ENCODE assay signal across 30 mouse cellular contexts in the genomic region with DNA sequence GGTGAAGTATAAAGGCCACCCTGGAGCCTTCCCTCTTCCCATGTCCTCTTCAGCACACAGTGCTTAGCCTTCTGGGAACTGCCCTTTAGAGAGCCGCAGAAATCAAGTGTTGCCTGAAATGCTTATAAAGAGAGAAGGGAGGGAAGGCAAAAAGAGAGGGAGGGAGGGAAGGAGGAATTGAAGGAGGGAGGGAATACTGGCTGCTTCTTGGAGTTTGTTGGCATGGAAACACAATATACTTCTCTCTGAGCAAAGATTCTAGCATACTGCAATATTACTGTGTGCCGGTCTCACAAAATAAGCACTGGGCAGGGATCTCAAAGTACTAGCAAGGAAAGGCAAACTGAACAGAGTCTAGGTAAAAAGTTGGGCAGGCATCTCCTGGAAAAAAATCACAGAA.
A peak's percentile ranks its signal among the peaks of the same experiment; 100 is the strongest.
DNase-seq lines count a peak whose midpoint lies in the region; ATAC-seq lines count a peak whose summit lies in the region.
"Had no signal": no experiment of that assay in that cellular context is flagged by ENCODE, and none has a peak within 500 bp of the region (broad histone marks: within the 10 kb centered on the region; RNA-seq: fewer than 3 reads in every experiment).

No protein-coding gene starts in this region.

- 91% methylated on average over 2 of the region's 2 CpGs for WGBS in forebrain, embryonic 14.5 days
- WGBS in forebrain, embryonic 11.5 days, result 93% methylated on average over 2 of the region's 2 CpGs
- WGBS in hindbrain, embryonic 16.5 days, result 64% methylated on average over 2 of the region's 2 CpGs
- 85% methylated on average over 2 of the region's 2 CpGs for WGBS in hindbrain, embryonic 11.5 days
- 64% methylated on average over 2 of the region's 2 CpGs for WGBS in neural tube, embryonic 15.5 days

- H3K27me3 ChIP-seq in forebrain, embryonic 14.5 days (replicated peaks; ENCODE audit: control insufficient read depth, insufficient read depth, low read length), result no peaks in the 10 kb centered on the region
- H3K27me3 ChIP-seq in forebrain, embryonic 11.5 days (ENCODE audit: control insufficient read depth, insufficient read depth, low read length), result no peaks in the 10 kb centered on the region
- H3K27me3 ChIP-seq in hindbrain, embryonic 16.5 days (replicated peaks; ENCODE audit: control insufficient read depth, insufficient read depth, low read length), result no peaks in the 10 kb centered on the region
- H3K27me3 ChIP-seq in hindbrain, embryonic 11.5 days (ENCODE audit: control insufficient read depth, insufficient read depth, low read length), result no peaks in the 10 kb centered on the region
- no peaks in the 10 kb centered on the region for H3K27me3 ChIP-seq in neural tube, embryonic 15.5 days (replicated peaks)
- H3K27me3 ChIP-seq: CH12.LX; embryonic facial prominence, embryonic 13.5 days; hindbrain, embryonic 15.5 days; intestine, embryonic 15.5 days; limb, embryonic 13.5 days; lung, embryonic 15.5 days; midbrain, embryonic 12.5 days; neural tube, embryonic 13.5 days; stomach, embryonic 15.5 days had no signal

- no peak for ATAC-seq in forebrain, embryonic 14.5 days
- ATAC-seq in forebrain, embryonic 11.5 days (replicated peaks; ENCODE audit: low FRiP score), result no peak
- ATAC-seq in hindbrain, embryonic 16.5 days, result peak; percentile 64; the same call in 1 of the 2 replicates
- ATAC-seq in hindbrain, embryonic 11.5 days (ENCODE audit: low FRiP score), result no peak
- peak; percentile 75; the same call in 1 of the 2 replicates for ATAC-seq in neural tube, embryonic 15.5 days (ENCODE audit: low FRiP score)
- ATAC-seq: activated CD4-positive, CD25-positive, alpha-beta regulatory T cell, adult 4 months; intestine, embryonic 15.5 days had no signal

- peak; percentile 19 for DNase-seq in forebrain, embryonic 14.5 days (ENCODE audit: low spot score)
- DNase-seq in forebrain, embryonic 11.5 days (ENCODE audit: low spot score), result no peak
- no peak for DNase-seq in hindbrain, embryonic 11.5 days (ENCODE audit: low spot score)
- no peak for DNase-seq in neural tube, embryonic 10.5 days (ENCODE audit: extremely low spot score, low spot score)
- no peak for DNase-seq in adrenal gland, adult (ENCODE audit: inconsistent age in 2 of 2, low spot score in 1 of 2)
- DNase-seq: adrenal gland, adult 8-10 months; cerebellum, adult 11-12 months; cerebellum, postnatal 10 days; gastrocnemius, postnatal 36 days; heart, adult 18-20 months; heart, postnatal 4 days; kidney, adult 2 months; kidney, postnatal 36 days; right cerebral cortex, postnatal 25 days; thymus, postnatal 14 days had no signal

- no peak overlapping the region for H3K9ac ChIP-seq in forebrain, embryonic 14.5 days (ENCODE audit: low read length)
- H3K9ac ChIP-seq in forebrain, embryonic 11.5 days (ENCODE audit: low read length), result no peak overlapping the region
- H3K9ac ChIP-seq in hindbrain, embryonic 16.5 days (ENCODE audit: low read depth, low read length), result no peak overlapping the region
- no peak overlapping the region for H3K9ac ChIP-seq in hindbrain, embryonic 11.5 days (ENCODE audit: low read depth, low read length)
- H3K9ac ChIP-seq in neural tube, embryonic 15.5 days (replicated peaks), result no peak overlapping the region
- H3K9ac ChIP-seq: embryonic facial prominence, embryonic 13.5 days; hindbrain, embryonic 15.5 days; intestine, embryonic 15.5 days; limb, embryonic 13.5 days; lung, embryonic 15.5 days; midbrain, embryonic 12.5 days; neural tube, embryonic 13.5 days; stomach, embryonic 15.5 days had no signal

- H3K4me2 ChIP-seq in forebrain, embryonic 14.5 days (ENCODE audit: low read length), result no peak overlapping the region
- no peak overlapping the region for H3K4me2 ChIP-seq in forebrain, embryonic 11.5 days (ENCODE audit: low read depth, low read length, severe bottlenecking)
- H3K4me2 ChIP-seq in hindbrain, embryonic 16.5 days (ENCODE audit: low read length), result no peak overlapping the region
- no peak overlapping the region for H3K4me2 ChIP-seq in hindbrain, embryonic 11.5 days (replicated peaks; ENCODE audit: low read depth, low read length)
- H3K4me2 ChIP-seq in neural tube, embryonic 15.5 days, result no peak overlapping the region
- H3K4me2 ChIP-seq: embryonic facial prominence, embryonic 13.5 days; heart, embryonic 11.5 days; hindbrain, embryonic 15.5 days; intestine, embryonic 15.5 days; limb, embryonic 13.5 days; liver, embryonic 11.5 days; lung, embryonic 15.5 days; midbrain, embryonic 12.5 days; neural tube, embryonic 13.5 days; stomach, embryonic 15.5 days had no signal

- H3K4me1 ChIP-seq in forebrain, embryonic 14.5 days (ENCODE audit: control insufficient read depth, insufficient read depth, low read length), result no peaks in the 10 kb centered on the region
- H3K4me1 ChIP-seq in forebrain, embryonic 11.5 days (replicated peaks; ENCODE audit: control insufficient read depth, insufficient read depth, low read length), result no peaks in the 10 kb centered on the region
- no peaks in the 10 kb centered on the region for H3K4me1 ChIP-seq in hindbrain, embryonic 16.5 days (ENCODE audit: control insufficient read depth, insufficient read depth, low read depth, low read length)
- H3K4me1 ChIP-seq in hindbrain, embryonic 11.5 days (replicated peaks; ENCODE audit: control insufficient read depth, insufficient read depth, low read length), result no peaks in the 10 kb centered on the region
- H3K4me1 ChIP-seq in neural tube, embryonic 15.5 days, result no peaks in the 10 kb centered on the region
- H3K4me1 ChIP-seq: embryonic facial prominence, embryonic 13.5 days; hindbrain, embryonic 15.5 days; intestine, embryonic 15.5 days; limb, embryonic 13.5 days; lung, embryonic 15.5 days; neural tube, embryonic 13.5 days; stomach, embryonic 15.5 days had no signal

- no peak overlapping the region for H3K4me3 ChIP-seq in forebrain, embryonic 14.5 days (ENCODE audit: low read depth, low read length)
- no peak overlapping the region for H3K4me3 ChIP-seq in forebrain, embryonic 11.5 days (ENCODE audit: low read depth, low read length)
- no peak overlapping the region for H3K4me3 ChIP-seq in hindbrain, embryonic 16.5 days (ENCODE audit: low read length)
- H3K4me3 ChIP-seq in hindbrain, embryonic 11.5 days (ENCODE audit: low read depth, low read length), result no peak overlapping the region
- no peak overlapping the region for H3K4me3 ChIP-seq in neural tube, embryonic 15.5 days (replicated peaks)
- H3K4me3 ChIP-seq: embryonic facial prominence, embryonic 13.5 days; hindbrain, embryonic 15.5 days; intestine, embryonic 15.5 days; limb, embryonic 13.5 days; lung, embryonic 15.5 days; midbrain, embryonic 12.5 days; myocyte; neural tube, embryonic 13.5 days; stomach, embryonic 15.5 days had no signal

- H3K9me3 ChIP-seq in forebrain, embryonic 14.5 days (replicated peaks; ENCODE audit: control insufficient read depth, low read length), result no peaks in the 10 kb centered on the region
- H3K9me3 ChIP-seq in forebrain, embryonic 11.5 days (ENCODE audit: control insufficient read depth, low read length), result no peaks in the 10 kb centered on the region
- no peaks in the 10 kb centered on the region for H3K9me3 ChIP-seq in hindbrain, embryonic 16.5 days (ENCODE audit: control insufficient read depth, low read length)
- no peaks in the 10 kb centered on the region for H3K9me3 ChIP-seq in hindbrain, embryonic 11.5 days (ENCODE audit: control insufficient read depth, low read length)
- H3K9me3 ChIP-seq in neural tube, embryonic 15.5 days (replicated peaks), result no peaks in the 10 kb centered on the region
- H3K9me3 ChIP-seq: embryonic facial prominence, embryonic 13.5 days; hindbrain, embryonic 15.5 days; intestine, embryonic 15.5 days; limb, embryonic 13.5 days; lung, embryonic 15.5 days; midbrain, embryonic 12.5 days; neural tube, embryonic 13.5 days; stomach, embryonic 15.5 days had no signal

- H3K27ac ChIP-seq in forebrain, embryonic 14.5 days (ENCODE audit: low read depth, low read length), result no peak overlapping the region
- no peak overlapping the region for H3K27ac ChIP-seq in forebrain, embryonic 11.5 days (ENCODE audit: low read depth, low read length)
- H3K27ac ChIP-seq in hindbrain, embryonic 16.5 days (ENCODE audit: low read depth, low read length), result no peak overlapping the region
- H3K27ac ChIP-seq in hindbrain, embryonic 11.5 days (ENCODE audit: low read depth, low read length), result no peak overlapping the region
- 0 out of 2 replicates have a peak overlapping the region, but pooled peaks have one; percentile 6 for H3K27ac ChIP-seq in neural tube, embryonic 15.5 days (replicated peaks)
- H3K27ac ChIP-seq: embryonic facial prominence, embryonic 13.5 days; hindbrain, embryonic 15.5 days; intestine, embryonic 15.5 days; limb, embryonic 13.5 days; lung, embryonic 15.5 days; midbrain, embryonic 12.5 days; neural tube, embryonic 13.5 days; stomach, embryonic 15.5 days had no signal

- no peaks in the 10 kb centered on the region for H3K36me3 ChIP-seq in forebrain, embryonic 14.5 days (ENCODE audit: control insufficient read depth, insufficient read depth, low read length)
- H3K36me3 ChIP-seq in forebrain, embryonic 11.5 days (ENCODE audit: control insufficient read depth, insufficient read depth, low read length), result no peaks in the 10 kb centered on the region
- no peaks in the 10 kb centered on the region for H3K36me3 ChIP-seq in hindbrain, embryonic 16.5 days (ENCODE audit: control insufficient read depth, insufficient read depth, low read length)
- no peaks in the 10 kb centered on the region for H3K36me3 ChIP-seq in hindbrain, embryonic 11.5 days (ENCODE audit: control insufficient read depth, insufficient read depth, low read length)
- H3K36me3 ChIP-seq in neural tube, embryonic 15.5 days, result no peaks in the 10 kb centered on the region
- H3K36me3 ChIP-seq: embryonic facial prominence, embryonic 13.5 days; hindbrain, embryonic 15.5 days; intestine, embryonic 15.5 days; limb, embryonic 13.5 days; lung, embryonic 15.5 days; midbrain, embryonic 12.5 days; neural tube, embryonic 13.5 days; stomach, embryonic 15.5 days had no signal

Comparison
In these comparisons a context has a peak if more than half of its experiments do, and no peak if none do; other contexts are left out.
1. ATAC-seq: peak in hindbrain, embryonic 16.5 days (single experiment) and neural tube, embryonic 15.5 days (single experiment); none in forebrain, embryonic 14.5 days (single experiment), forebrain, embryonic 11.5 days (single experiment) and hindbrain, embryonic 11.5 days (single experiment).